Mouse (Mus musculus) naive thymus-derived CD4-positive, alpha-beta T cell, adult 2 months (primary cell): ENCODE results near the gene Gba.
A peak's percentile ranks its signal among the peaks of the same experiment; 100 is the strongest.

Experiments used
- DNase-seq: peaks from one replicate; pipeline ENCODE4 v3.0.0-alpha.2; 2011; ENCODE audit warnings: low read depth

Gba gene

DNA sequence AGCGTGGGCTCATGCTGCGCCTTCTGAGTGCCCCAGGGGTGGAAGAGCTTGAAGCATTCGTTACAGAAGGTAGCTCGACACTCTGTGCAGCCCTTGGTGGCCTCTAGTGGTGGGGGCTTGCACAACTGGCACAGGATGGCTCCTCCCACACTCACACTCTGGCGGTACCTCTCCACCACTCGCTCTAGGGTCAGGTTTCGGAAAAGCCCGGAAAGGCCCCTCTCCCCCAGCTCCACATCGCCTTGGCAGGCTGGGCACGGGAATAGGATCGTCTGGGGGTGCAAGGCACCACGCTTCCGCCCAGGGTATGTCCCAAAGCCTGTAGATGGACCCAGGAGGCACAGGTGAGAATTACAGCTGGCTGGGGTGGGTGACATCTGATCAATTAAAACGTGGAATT lies 40.9 kb downstream of the Gba start:
- DNase-seq = peak; percentile 80

DNA sequence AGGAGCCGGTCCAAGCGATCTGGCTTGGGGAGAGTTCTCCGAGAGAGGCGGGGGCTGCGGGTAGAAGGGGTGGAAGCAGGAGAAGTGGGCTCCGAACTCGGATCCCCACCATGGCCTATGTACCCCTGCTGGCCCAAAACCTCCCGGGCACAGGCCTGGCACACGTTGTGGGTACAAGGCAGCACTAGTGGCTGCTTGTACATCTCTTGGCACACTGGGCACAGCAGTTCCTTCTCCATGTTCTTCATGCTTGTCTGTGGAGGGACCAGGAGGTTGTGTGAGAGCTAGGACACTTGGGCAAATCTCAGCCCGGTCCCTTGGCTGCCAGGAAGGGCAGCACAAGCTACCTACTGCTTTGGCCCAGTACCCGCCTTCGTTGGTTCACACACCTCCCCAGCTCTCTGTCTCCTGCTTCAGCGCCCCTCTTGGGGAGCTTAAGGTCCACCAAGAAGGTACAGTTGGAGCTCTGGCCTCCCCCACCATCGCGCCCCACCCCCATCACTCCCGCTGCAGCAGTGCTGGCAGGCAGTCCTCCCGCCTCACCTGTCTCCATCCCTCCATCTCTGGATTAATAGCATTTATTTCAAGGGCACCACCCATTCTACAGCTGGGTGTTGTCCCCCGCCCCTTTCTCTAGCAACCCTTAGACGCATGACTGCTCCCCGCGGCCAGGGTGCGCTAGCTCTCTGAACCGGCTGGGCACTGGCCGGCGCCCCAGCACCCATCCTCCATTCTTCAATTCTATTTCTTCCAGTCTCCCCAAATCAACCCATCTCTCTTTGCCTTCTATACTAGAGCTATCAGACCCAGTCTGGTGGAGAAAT lies 41.6 kb downstream of the Gba start:
- peak; percentile 59 for DNase-seq

DNA sequence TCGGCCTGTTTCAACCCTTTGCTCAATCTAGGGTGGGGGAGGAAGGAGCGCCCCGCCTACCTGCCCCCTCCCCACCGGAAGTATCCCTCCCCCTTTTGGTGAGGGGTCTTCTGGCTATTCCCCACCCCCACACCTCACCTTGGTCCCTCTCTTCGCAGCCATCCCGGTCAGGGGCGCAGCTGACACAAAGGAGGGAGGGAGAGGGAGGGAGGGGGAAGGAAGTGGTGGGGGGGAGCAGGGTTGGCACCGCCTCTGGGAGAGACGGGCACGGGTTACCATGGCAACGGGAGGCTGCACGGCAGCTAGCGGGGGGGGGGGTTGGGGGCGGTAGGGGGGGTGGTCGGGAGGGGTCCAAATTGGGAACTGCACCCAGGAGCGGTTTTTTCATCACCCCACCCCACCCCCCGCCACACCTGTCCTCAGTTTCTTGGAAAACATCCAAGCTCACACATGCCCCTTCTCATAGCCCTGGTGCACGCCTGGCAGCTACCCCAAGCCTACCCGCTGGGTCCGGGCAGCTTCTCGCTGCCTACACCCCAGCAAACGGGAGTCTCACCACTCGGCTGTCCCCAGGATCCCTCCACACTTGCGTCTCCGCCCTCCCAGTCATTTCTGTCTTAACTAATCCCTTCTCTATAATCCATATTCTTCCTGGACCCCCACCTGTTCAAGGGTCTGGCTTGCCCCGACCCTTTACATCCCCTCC lies 42.4 kb downstream of the Gba start:
- peak; percentile 66 for DNase-seq

DNA sequence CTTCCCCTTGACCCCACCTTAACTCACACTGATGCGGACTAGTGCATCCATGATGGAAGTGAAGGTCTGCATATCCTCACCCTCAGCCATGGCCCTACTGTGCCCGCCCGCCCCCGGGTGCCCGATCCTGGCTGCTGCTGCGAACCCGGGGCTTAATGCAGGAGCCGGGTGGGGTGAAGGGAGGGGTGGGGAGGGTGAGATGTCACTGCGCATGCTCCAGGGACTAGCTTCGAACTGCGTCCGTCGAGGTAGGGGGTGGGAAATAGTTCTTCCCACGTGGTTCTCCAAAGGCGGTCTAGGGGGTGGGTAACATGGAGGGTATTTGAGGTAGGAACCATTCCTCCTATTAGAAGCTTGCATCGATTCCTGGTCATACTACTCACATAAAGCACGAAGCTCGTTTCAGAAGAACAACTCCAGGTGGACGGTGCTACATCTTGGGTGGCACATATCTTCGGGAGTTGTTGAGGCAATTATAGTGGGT lies 43.0 kb downstream of the Gba start, which contains the start of gene Krtcap2:
Gene Krtcap2, plus strand, starts transcription at position 279 of the 484 bp plus-strand sequence.
- DNase-seq = no peak

DNA sequence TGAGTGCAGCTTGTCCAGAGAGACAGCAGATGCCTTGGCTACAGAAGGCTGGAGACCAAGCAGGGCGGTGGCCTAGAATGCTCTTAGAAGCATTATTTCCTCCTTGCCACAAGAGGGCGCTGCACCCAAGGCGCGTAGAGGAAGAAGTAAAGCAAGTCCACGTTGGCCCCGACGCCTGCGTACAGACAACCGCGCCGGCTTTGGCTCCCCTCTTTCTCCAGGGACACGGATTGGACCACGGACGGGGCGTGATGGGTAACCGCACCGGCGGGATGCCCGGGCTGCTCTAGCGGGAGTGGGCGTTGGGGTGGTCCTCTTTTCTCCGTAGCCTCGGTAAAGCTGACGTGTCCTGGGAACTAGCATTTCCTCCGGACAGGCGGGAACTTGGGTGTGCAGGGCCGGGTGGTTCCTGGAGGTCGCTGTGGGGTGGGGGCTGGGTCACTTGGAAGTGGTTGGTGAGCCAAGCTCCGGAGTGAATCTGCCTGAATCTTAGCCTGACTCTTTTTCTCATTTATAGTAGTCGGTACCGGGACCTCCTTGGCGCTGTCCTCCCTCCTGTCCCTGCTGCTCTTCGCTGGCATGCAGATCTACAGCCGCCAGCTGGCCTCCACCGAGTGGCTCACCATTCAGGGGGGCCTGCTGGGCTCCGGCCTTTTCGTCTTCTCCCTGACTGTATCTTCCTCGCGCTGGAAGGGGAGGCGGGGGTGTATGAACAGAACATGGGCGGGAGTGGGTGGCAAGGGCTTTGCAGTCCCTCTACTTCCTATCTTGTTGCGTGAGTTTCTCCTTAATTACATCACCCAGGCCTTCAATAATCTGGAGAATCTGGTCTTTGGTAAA lies 43.8 kb downstream of the Gba start, which contains the start of gene Trim46:
Gene Trim46, minus strand, starts transcription at position 49 of the 840 bp plus-strand sequence.
- DNase-seq = peak; percentile 92

DNA sequence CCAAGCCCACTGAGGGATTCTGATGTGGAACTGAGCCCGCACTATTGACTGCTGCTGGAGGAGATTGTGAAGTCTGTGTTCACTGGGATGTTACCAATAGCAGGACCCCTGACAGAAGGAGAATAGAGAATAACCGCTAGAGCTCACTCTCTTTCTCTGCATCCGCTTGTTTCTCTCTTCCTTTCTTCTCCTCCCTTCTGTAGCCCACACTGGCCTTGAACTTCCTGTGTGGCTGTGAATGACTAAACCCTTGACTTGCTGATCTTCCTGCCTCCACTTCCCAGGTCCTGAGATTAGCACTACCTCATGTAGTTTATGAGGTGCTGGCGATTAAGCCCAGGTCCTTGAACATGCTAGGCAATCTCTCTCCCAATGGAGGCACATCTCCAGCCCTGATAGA lies 44.7 kb downstream of the Gba start:
- no peak for DNase-seq

DNA sequence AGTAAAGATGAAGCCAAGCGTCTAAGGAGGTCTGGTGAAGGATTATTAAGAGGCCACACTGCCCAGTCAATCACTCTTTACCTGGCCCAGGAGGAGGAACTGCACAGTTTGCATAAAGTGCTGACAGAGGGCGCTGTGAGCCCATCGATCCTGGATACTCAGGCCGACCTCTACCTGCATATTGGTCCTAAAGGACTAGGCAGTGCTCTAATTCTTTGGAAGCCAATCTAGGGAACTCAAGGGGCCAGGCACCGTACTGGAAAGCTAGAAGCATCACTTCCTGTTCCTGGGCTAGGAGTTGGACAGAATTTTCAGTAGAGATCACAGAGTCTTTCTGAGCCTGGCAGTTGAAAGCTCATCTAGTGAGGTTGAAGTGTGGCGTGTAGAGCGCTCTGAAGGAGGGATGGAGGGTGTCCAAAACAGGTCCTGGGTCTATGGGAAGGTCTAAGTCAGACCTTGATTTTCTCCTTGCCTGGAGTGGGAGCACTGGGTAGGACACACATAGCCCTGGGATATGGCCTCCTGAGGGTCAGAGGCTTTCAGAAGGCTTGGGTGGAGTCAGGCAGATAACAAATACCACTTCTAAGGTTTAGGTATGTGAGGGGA lies 47.8 kb downstream of the Gba start:
- DNase-seq = peak; percentile 84

DNA sequence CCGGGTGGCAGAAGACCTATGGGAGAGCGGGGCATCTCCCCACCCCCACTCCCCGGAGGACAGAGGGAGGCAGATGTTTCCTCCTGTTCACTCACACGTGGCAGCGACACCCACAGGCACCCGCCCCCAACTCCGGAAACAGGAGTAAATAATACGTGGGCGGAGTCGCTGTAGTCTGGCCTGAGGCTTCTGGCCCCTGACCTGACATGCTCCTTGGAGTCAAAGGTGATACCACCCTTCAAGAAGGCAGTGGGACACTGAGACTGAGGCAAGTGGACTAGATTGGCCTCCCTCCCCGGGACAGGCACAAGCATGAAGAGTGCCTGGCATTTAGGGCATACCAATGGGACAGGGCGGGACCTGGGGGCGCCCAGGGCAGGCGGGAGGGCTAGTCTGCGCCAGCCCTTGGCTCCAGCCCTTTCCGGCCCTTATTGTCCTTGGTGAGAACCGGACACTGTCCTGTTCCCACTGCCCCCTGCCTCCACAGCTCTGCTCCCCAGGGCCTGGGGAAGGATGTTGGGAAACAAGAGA lies 48.7 kb downstream of the Gba start:
- DNase-seq = peak; percentile 64

DNA sequence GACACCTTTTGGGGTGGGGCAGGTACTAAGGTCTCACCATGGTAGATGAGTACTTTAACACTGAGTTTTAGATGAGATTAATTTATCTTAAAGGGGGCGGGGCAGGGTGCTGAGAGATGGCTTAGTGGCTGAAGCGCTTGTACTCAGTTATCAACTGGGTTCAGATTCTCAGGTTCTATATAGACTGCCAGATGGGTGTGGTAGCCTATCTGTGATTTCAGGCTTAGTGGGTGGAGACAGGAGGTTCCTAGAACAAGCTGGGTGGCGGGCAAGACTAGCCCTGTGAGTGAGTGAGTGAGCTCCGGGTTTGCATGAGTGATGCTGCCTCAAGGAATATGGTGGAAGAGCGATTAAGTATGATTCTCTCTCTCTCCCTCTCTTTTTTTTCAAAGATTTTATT lies 52.3 kb downstream of the Gba start:
- no peak for DNase-seq

DNA sequence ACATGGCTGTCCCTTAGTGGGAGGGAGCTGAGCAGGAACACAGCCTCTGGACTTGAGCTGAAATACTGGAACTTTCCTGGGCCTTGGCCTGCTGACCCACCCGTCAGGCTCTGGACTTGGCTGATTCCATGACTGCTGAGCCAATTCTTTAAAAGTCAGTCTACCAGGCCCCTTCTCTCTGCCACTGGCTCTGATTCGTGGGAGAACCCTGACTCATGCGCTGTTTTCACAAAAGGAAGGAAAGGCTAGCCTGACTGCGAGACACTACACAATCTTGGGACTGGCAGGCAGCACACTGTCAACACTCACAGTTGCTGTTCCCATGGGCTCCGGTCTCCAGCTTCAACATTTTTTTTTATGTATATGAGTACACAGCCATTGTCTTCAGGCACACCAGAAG lies 53.4 kb downstream of the Gba start:
- DNase-seq = no peak
